Mouse (Mus musculus) embryonic facial prominence, embryonic 13.5 days (tissue): ENCODE data around the gene Olfr839-ps1. TPM values are rescaled to one million over a fixed set of nuclear protein-coding genes. Genes with fewer than 3 reads are reported as not detected.

ENCODE experiments used
- ATAC-seq: fragments of 200-750 bp; cut with Nextera tagmentation; 2 replicates; pipeline ENCODE4 v1.8.0; 2017; ENCODE audit warnings: low read depth; ENCODE audit not compliant: insufficient number of reproducible peaks, insufficient read depth, low FRiP score, low TSS enrichment
- H3K27ac ChIP-seq: fragments of 300-500 bp; sonication (generic); 2 replicates; pipeline ENCODE4 v1.5.1; 2015; ENCODE audit warnings: moderate library complexity, mild to moderate bottlenecking, inconsistent platforms
- H3K27me3 ChIP-seq: fragments of 300-500 bp; sonication (generic); 2 replicates; pipeline ENCODE4 v1.6.1; 2015; ENCODE audit warnings: mild to moderate bottlenecking, inconsistent platforms
- H3K36me3 ChIP-seq: fragments of 300-500 bp; sonication (generic); 2 replicates; pipeline ENCODE4 v1.6.1; 2015; ENCODE audit warnings: mild to moderate bottlenecking, inconsistent platforms
- H3K4me1 ChIP-seq: fragments of 300-500 bp; sonication (generic); 2 replicates; pipeline ENCODE4 v1.6.1; 2015; ENCODE audit warnings: inconsistent platforms
- H3K4me2 ChIP-seq: fragments of 300-500 bp; sonication (generic); 2 replicates; pipeline ENCODE4 v1.6.1; 2015; ENCODE audit warnings: moderate library complexity, mild to moderate bottlenecking, inconsistent platforms
- H3K4me3 ChIP-seq: fragments of 300-500 bp; sonication (generic); 2 replicates; pipeline ENCODE4 v1.5.1; 2015; ENCODE audit warnings: mild to moderate bottlenecking, inconsistent platforms
- H3K9ac ChIP-seq: fragments of 300-500 bp; sonication (generic); 2 replicates; pipeline ENCODE4 v1.6.1; 2015; ENCODE audit warnings: mild to moderate bottlenecking, inconsistent platforms
- H3K9me3 ChIP-seq: fragments of 300-500 bp; sonication (generic); 2 replicates; pipeline ENCODE4 v1.6.1; 2016; ENCODE audit warnings: inconsistent platforms
- WGBS: fragments of 180-500 bp; shearing (Covaris S2); methylation state at CpG from one replicate; pipeline ENCODE4 v1.1.7; 2015; ENCODE audit warnings: mixed read lengths; 5-methylcytosine and 5-hydroxymethylcytosine counted together
- polyA plus RNA-seq: library from polyadenylated mRNA; unstranded; fragments of >200 nt; fragmentation: Nextera tagmentation; extraction: Ambion mirVana; gene quantifications from 2 replicates; pipeline ENCODE4 v1.2.1, GENCODE M21; 2015

The Olfr839-ps1 gene
- not detected in 2 replicates for polyA plus RNA-seq

- 79% methylated on average over 1 of the region's 1 CpGs for WGBS
- Histone ChIP-seq H3K4me1 (no peaks in the 10 kb centered on the region), H3K9me3 (peaks cover 4% of the 10 kb centered on the region; the same call in 1 of the 2 replicates), H3K4me3 (no peak within 1 kb of the TSS), H3K27ac (no peak within 1 kb of the TSS), H3K4me2 (no peak within 1 kb of the TSS), H3K36me3 (no peaks in the 10 kb centered on the region), H3K9ac (no peak within 1 kb of the TSS), H3K27me3 (no peaks in the 10 kb centered on the region)
- ATAC-seq, result no peak
Observed at GRCm38 (mm10) chr9:19177212-19177611, at the start of gene Olfr839-ps1. TSS of gene Olfr839-ps1 (minus strand) at chr9:19177312.

- ATAC-seq, result no peak
- H3K9ac ChIP-seq, result no peak within 1 kb of the TSS
Observed at GRCm38 (mm10) chr9:19136017-19136416, 41.1 kb downstream of the Olfr839-ps1 start, which contains the start of gene Olfr837. TSS of gene Olfr837 (plus strand) at chr9:19136317.

DNA sequence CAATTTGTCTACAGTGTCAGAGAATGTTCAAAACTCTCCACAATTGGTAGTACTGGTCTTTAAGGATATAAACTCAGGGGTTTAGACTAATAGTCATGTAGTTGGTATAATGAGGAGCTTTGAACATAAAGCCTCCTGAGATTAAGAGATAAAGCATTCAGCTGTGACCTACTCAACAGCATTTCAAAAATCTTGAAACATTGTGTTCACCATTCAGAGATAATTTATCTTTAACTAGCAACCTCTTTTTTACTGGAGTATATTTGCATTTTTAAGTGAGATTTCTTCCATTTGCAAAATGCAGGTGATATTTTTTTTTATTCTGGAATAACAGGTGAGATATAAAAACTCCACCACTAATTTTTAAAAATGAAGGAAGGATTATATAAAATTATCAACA is 57.0 kb downstream of the Olfr839-ps1 start, which contains the start of gene Olfr836:
Gene Olfr836 (plus strand): TSS at position 301 of the 400 bp plus-strand sequence.
- no peaks in the 10 kb centered on the region for H3K36me3 ChIP-seq
- no peak within 1 kb of the TSS for H3K4me3 ChIP-seq
- ATAC-seq, result no peak
- no peak within 1 kb of the TSS for H3K4me2 ChIP-seq
- peaks cover 1% of the 10 kb centered on the region; the same call in 1 of the 2 replicates for H3K9me3 ChIP-seq
- no peaks in the 10 kb centered on the region for H3K27me3 ChIP-seq
- no peak within 1 kb of the TSS for H3K27ac ChIP-seq
- no peak within 1 kb of the TSS for H3K9ac ChIP-seq
- H3K4me1 ChIP-seq, result no peaks in the 10 kb centered on the region

More at GRCm38 (mm10) chr9:19136017-19136416, 41.1 kb downstream of the Olfr839-ps1 start, which contains the start of gene Olfr837:
- WGBS, result 73% methylated on average over 1 of the region's 1 CpGs
- Histone ChIP-seq H3K27ac (no peak within 1 kb of the TSS), H3K4me2 (no peak within 1 kb of the TSS), H3K4me3 (no peak within 1 kb of the TSS), H3K4me1 (no peaks in the 10 kb centered on the region), H3K9me3 (0 out of 2 replicates have a peak, but pooled peaks cover 7% of the 10 kb centered on the region), H3K27me3 (no peaks in the 10 kb centered on the region), H3K36me3 (no peaks in the 10 kb centered on the region)

Other genes with a start within 250 kb of the Olfr839-ps1 start
- not detected in 2 replicates for gene Olfr832, start 240.2 kb downstream of the Olfr839-ps1 start, polyA plus RNA-seq
- gene Olfr834, start 189.3 kb downstream of the Olfr839-ps1 start, polyA plus RNA-seq, result not detected in 2 replicates
- gene Olfr835, start 144.6 kb downstream of the Olfr839-ps1 start, polyA plus RNA-seq, result not detected in 2 replicates
- gene Olfr836, start 56.9 kb downstream of the Olfr839-ps1 start, polyA plus RNA-seq, result not detected in 2 replicates
- not detected in 2 replicates for gene Olfr837, start 41.0 kb downstream of the Olfr839-ps1 start, polyA plus RNA-seq
- not detected in 2 replicates for gene Olfr843, start 74.7 kb upstream of the Olfr839-ps1 start, polyA plus RNA-seq
- not detected in 2 replicates for gene Olfr844, start 139.0 kb upstream of the Olfr839-ps1 start, polyA plus RNA-seq
- not detected in 2 replicates for gene Olfr845, start 159.1 kb upstream of the Olfr839-ps1 start, polyA plus RNA-seq
- not detected in 2 replicates for gene Olfr846, start 186.7 kb upstream of the Olfr839-ps1 start, polyA plus RNA-seq
- not detected in 2 replicates for gene Olfr847, start 201.4 kb upstream of the Olfr839-ps1 start, polyA plus RNA-seq